Comparison of ENCODE assay signal across 17 mouse cellular contexts in genomic region chr1:188598052-188598451, GRCm38 (mm10).
DNase-seq lines count a peak whose midpoint lies in the region; ATAC-seq and TF ChIP-seq lines count a peak whose summit lies in the region.
"Had no signal": no experiment of that assay in that cellular context is flagged by ENCODE, and none has a peak within 500 bp of the region (broad histone marks: within the 10 kb centered on the region; RNA-seq: fewer than 3 reads in every experiment).

No protein-coding gene starts in this region.

- DNase-seq in lung, adult 2 months = no peak
- no peak for DNase-seq in lung, postnatal 10 days
- DNase-seq in ES-E14 (ENCODE audit: low read depth, low spot score) (peak; percentile 7), ZHBTc4 (ENCODE audit: low read depth, low spot score) (peak; percentile 11)
- DNase-seq in cerebellum, adult 18-20 months = no peak
- DNase-seq in spleen, adult 12 weeks (ENCODE audit: low spot score) = no peak
- DNase-seq: adrenal gland, adult 8-10 months; cerebellum, postnatal 14 days; kidney, adult 9 months; midbrain, embryonic 14.5 days had no signal

- no peak overlapping the region for H3K4me2 ChIP-seq in intestine, postnatal 0 days (replicated peaks; ENCODE audit: low read depth)
- no peak overlapping the region for H3K4me2 ChIP-seq in intestine, embryonic 16.5 days (ENCODE audit: low read depth, low read length)
- H3K4me2 ChIP-seq: embryonic facial prominence, embryonic 15.5 days; limb, embryonic 15.5 days; lung, embryonic 15.5 days had no signal

- H3K9ac ChIP-seq in intestine, postnatal 0 days (ENCODE audit: low read depth, low read length) = no peak overlapping the region
- no peak overlapping the region for H3K9ac ChIP-seq in intestine, embryonic 16.5 days (ENCODE audit: low read depth, low read length)
- H3K9ac ChIP-seq in ES-E14 (ENCODE audit: insufficient read depth, low read depth, low read length, poor library complexity, severe bottlenecking) = no peak overlapping the region
- H3K9ac ChIP-seq: embryonic facial prominence, embryonic 15.5 days; limb, embryonic 15.5 days; lung, embryonic 15.5 days had no signal

- H3K4me3 ChIP-seq in intestine, postnatal 0 days (ENCODE audit: low read depth, low read length) = no peak overlapping the region
- H3K4me3 ChIP-seq in intestine, embryonic 16.5 days (ENCODE audit: low read length) = no peak overlapping the region
- H3K4me3 ChIP-seq in lung, adult 2 months (replicated peaks; ENCODE audit: extremely low read depth, low read depth, low read length) = no peak overlapping the region
- H3K4me3 ChIP-seq in ES-E14 (ENCODE audit: insufficient read depth in 1 of 2, low read depth in 1 of 2, low read length in 2 of 2, poor library complexity in 1 of 2, severe bottlenecking in 1 of 2) = no peak overlapping the region
- H3K4me3 ChIP-seq: embryonic facial prominence, embryonic 15.5 days; hindbrain, embryonic 10.5 days; limb, embryonic 15.5 days; lung, embryonic 15.5 days; myocyte had no signal

- no peak overlapping the region for H3K27ac ChIP-seq in intestine, postnatal 0 days (ENCODE audit: low read depth, low read length)
- H3K27ac ChIP-seq in intestine, embryonic 16.5 days (ENCODE audit: low read length) = no peak overlapping the region
- no peak overlapping the region for H3K27ac ChIP-seq in ES-E14 (ENCODE audit: insufficient read depth, low read depth, low read length, poor library complexity, severe bottlenecking)
- H3K27ac ChIP-seq: embryonic facial prominence, embryonic 15.5 days; hindbrain, embryonic 10.5 days; limb, embryonic 15.5 days; lung, embryonic 15.5 days had no signal

- H3K36me3 ChIP-seq in intestine, postnatal 0 days (ENCODE audit: control insufficient read depth, insufficient read depth) = no peaks in the 10 kb centered on the region
- no peaks in the 10 kb centered on the region for H3K36me3 ChIP-seq in intestine, embryonic 16.5 days (ENCODE audit: control insufficient read depth, insufficient read depth, low read length)
- H3K36me3 ChIP-seq in ES-E14 (ENCODE audit: control insufficient read depth, insufficient read depth, low read length, poor library complexity, severe bottlenecking) = no peaks in the 10 kb centered on the region
- H3K36me3 ChIP-seq: embryonic facial prominence, embryonic 15.5 days; hindbrain, embryonic 10.5 days; limb, embryonic 15.5 days; lung, embryonic 15.5 days had no signal

- no peaks in the 10 kb centered on the region for H3K9me3 ChIP-seq in intestine, postnatal 0 days (ENCODE audit: control insufficient read depth)
- no peaks in the 10 kb centered on the region for H3K9me3 ChIP-seq in intestine, embryonic 16.5 days (ENCODE audit: control insufficient read depth, low read length)
- H3K9me3 ChIP-seq in ES-E14 (ENCODE audit: control insufficient read depth, insufficient read depth, low read depth, low read length) = no peaks in the 10 kb centered on the region
- H3K9me3 ChIP-seq: embryonic facial prominence, embryonic 15.5 days; hindbrain, embryonic 10.5 days; limb, embryonic 15.5 days; lung, embryonic 15.5 days had no signal

- no peaks in the 10 kb centered on the region for H3K27me3 ChIP-seq in intestine, postnatal 0 days (replicated peaks; ENCODE audit: control insufficient read depth, insufficient read depth, low read length)
- H3K27me3 ChIP-seq in intestine, embryonic 16.5 days (replicated peaks; ENCODE audit: control insufficient read depth, insufficient read depth, low read length) = no peaks in the 10 kb centered on the region
- H3K27me3 ChIP-seq: embryonic facial prominence, embryonic 15.5 days; limb, embryonic 15.5 days; lung, embryonic 15.5 days had no signal

- TF ChIP-seq POLR2A in lung, adult 2 months (IDR thresholded peaks at IDR 0.05; ENCODE audit: borderline replicate concordance, extremely low read depth, low read depth, low read length) = no peak

- H3K4me1 ChIP-seq in intestine, postnatal 0 days (replicated peaks; ENCODE audit: control insufficient read depth, insufficient read depth, low read length) = no peaks in the 10 kb centered on the region
- no peaks in the 10 kb centered on the region for H3K4me1 ChIP-seq in intestine, embryonic 16.5 days (ENCODE audit: control insufficient read depth, insufficient read depth, low read length)
- H3K4me1 ChIP-seq in lung, adult 2 months (ENCODE audit: control insufficient read depth, insufficient read depth, low read length) = no peaks in the 10 kb centered on the region
- no peaks in the 10 kb centered on the region for H3K4me1 ChIP-seq in ES-E14 (ENCODE audit: control insufficient read depth in 2 of 2, insufficient read depth in 2 of 2, low read length in 2 of 2, poor library complexity in 1 of 2)
- H3K4me1 ChIP-seq: hindbrain, embryonic 10.5 days; limb, embryonic 15.5 days; lung, embryonic 15.5 days had no signal

- in situ Hi-C loops in ES-E14 (cut with MboI; ENCODE audit: low sequenced_read_pairs in 2 of 2, unreplicated experiment in 2 of 2) = no loop called here

- ATAC-seq in intestine, postnatal 0 days = no peak
- ATAC-seq in intestine, embryonic 16.5 days = no peak

- WGBS in intestine, postnatal 0 days = 90% methylated on average over 7 of the region's 7 CpGs
- WGBS in intestine, embryonic 16.5 days = 88% methylated on average over 7 of the region's 7 CpGs
- 88% methylated on average over 7 of the region's 7 CpGs for WGBS in lung, adult 2 months

- peak; percentile 37 for TF ChIP-seq CTCF in intestine, postnatal 0 days (IDR thresholded peaks at IDR 0.05; ENCODE audit: low read depth)
- TF ChIP-seq CTCF in lung, adult 2 months (IDR thresholded peaks at IDR 0.05; ENCODE audit: insufficient read depth, low read length) = 0 out of 2 replicates have a peak, but pooled peaks have one; percentile 3

TF ChIP-seq in ES-E14, 5 proteins besides CTCF, POLR2A, EP300 and RAD21:
- TF ChIP-seq ZNF384 (IDR thresholded peaks at IDR 0.05; ENCODE audit: low read depth, low read length) (no peak), ZC3H11A (IDR thresholded peaks at IDR 0.05; ENCODE audit: borderline replicate concordance, low read depth, low read length) (0 out of 2 replicates have a peak, but pooled peaks have one; percentile 11), HCFC1 (IDR thresholded peaks at IDR 0.05; ENCODE audit: borderline replicate concordance, insufficient read depth, low read length) (no peak), MAFK (IDR thresholded peaks at IDR 0.05; ENCODE audit: insufficient read depth, low read depth, low read length) (no peak), CHD2 (IDR thresholded peaks at IDR 0.05; ENCODE audit: low read depth, low read length) (no peak)
TF ChIP-seq in ES-E14: peak in this region for 1.

Comparison
In these comparisons a context has a peak if more than half of its experiments do, and no peak if none do; other contexts are left out.
1. DNase-seq: peak in ES-E14 (single experiment) and ZHBTc4 (single experiment); none in lung, adult 2 months (single experiment), lung, postnatal 10 days (single experiment), cerebellum, adult 18-20 months (0 of 2) and spleen, adult 12 weeks (single experiment).